Mouse (Mus musculus): ENCODE measurements around the gene Tulp1.
A peak's percentile ranks its signal among the peaks of the same experiment; 100 is the strongest.
"Not testable (repeated sequence)": the region's sequence is repeated elsewhere in the genome, so short reads cannot be mapped to it uniquely, and the experiment has no call there.

The Tulp1 gene

DNA sequence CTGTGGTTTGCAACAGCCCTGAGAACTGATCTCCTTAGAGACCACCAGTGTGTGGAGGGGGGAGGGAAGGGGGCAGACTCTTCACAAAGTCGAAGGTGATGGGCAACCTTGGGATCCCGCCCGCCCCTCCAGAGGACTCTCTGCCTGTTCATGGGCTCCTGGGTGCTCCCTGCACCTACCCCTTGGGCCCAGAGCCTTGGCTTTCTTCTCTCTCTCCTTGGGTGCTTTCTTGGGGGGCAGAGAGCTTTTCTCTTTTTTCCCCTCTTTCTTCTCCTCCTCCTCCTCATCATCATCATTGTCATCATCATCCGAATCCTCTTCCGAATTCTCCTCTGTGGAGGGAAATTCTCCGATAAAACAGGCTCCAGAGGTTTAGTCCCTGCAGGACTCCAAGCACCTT, 1.5 kb downstream of the Tulp1 start:
- no peak for DNase-seq

DNA sequence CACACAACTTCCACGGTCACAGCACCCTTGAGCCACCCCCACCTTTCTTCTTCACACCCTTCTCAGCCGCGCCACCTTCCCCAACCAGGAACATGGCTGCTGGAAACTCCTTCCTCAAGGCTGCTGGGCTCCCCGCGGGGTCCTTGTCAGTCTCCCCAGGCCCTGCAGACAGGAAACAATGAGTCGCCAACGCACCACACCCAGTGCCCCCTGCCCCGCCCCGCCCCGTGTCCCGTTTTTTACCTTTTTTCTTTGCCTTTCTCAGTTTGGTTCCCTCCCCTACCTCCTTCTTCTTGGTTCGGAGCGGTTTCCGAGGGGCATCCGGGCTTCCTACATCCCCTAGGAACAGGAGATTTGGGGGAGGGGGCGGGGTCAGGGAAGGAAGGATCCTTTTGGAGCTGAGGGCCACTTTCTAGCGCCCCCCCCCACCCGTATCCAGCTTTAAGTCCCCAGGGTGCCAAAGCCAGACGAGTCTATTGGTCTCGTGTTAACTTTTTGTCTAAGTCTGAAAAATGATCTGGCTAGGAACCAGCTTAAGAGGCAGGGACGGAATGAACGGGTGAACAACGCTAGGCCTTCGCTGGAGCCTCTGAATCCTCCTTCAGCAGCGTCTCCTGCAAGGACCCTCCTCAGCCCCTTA, 2.2 kb downstream of the Tulp1 start:
- no peak for DNase-seq

DNA sequence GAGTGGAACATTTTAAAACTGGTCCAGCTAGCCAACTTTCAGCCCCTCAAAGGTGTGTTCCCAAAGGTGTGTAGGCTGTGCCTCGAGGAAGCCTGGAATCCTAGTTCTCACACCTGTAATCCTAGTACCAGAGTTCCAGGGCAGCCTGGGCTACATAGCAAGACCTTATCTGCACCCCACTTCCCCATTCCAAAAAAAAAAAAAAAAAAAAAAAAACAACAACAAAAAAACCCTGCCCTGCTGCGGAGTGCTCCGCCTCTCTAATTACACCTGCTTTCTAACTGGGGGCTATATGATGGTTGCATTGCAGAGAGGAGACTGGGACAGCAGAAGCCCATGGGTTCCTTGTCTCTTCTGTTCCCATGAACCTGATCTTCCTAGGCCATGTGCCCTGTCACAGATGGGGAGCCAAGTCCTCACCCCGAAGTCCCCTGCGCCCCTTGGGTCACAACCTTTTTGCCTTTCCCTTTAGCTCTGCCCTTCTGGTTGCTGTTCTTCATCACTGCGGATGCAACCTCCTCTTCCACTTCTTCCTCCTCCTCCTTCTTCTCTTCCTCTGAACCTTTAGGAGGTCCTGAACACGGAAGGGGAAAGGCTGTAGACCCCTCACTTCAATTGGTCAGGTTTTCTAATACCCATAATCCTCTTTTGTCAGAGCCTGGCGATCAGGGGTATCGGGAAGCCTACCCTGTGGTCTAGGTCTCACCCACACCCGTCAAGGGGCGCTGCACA, 2.9 kb downstream of the Tulp1 start:
- DNase-seq, result no peak

DNA sequence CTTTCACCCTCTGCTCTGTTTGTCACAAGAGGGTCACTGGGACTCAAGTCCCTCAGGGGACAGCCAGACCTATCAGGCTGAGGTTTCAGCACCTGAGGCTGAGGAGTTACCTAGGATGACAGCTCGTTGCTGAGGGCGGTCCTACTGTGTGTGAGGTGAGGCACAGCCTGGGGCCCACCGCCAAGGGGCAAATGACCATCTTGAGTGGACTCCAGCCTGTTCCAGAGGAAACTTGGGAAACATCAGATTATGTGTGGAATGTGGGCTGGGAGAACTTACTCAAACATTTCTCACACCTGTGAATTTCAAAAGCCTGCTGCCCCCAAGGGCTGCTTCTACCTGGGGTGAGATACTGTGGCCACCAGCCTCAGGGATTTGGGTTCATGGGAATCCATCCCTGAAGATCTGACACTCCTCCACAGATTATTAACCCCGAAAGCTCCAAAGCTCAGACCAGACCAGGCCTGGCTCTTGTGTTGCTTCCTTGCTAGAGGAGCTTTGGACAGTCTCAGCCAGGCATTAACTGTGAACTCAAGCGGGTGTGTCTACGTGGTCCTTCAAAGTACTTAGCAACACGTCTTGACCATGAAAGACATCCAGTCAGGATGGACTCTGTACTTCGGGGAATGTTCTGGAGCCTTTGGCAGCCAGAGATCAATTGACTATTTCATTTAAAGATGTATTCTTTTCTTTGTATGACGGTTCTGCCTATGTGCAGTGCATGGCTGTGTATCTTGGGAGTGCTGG, 4.3 kb downstream of the Tulp1 start:
- DNase-seq, result no peak

DNA sequence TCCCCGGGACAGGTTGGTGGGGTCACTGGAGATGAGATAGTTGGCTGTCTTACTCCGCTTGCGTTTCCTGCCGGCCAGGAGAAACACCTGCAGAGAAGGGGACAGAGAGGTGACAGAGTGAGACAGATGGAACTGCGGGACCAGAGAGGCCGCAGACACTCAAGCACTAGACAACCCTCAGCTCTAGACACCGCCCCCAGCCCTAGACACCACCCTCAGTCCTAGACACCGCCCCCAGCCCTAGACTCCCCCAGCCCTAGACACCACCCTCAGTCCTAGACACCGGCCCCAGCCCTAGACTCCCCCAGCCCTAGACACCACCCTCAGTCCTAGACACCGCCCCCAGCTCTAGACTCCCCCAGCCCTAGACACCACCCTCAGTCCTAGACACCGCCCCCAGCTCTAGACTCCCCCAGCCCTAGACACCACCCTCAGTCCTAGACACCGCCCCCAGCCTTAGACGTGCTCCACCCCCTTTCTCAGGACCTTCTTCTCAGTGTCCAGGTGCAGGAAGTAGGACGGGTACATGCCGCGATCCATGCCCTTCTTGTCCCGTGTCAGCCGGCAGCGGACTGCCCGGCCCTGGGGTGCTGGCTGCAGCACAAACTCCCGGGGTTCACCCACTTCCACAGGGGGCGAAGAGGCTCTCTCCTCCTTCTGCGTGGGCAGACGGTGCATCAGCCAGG, 6.3 kb downstream of the Tulp1 start:
- not testable (repeated sequence) for DNase-seq

DNA sequence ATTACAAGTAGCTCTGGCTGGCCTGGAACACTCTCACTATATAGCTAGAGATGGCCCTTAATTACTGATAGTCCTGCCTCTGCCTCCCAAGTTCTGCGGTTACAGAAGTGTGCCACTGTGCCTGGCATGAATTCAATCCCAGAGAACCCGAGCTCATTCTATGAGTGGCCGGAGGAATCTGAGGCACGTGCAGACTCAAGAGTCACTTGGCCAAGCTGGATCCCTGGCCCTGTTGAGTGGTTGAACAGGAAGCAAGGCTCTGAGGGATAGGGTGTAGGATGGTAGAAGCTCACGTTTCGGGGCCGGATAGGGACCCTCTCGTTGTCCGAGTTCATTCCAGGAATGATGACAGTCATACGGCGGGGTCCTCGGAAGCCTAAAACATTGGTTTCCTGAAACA, 9.2 kb downstream of the Tulp1 start:
- DNase-seq, result no peak

DNA sequence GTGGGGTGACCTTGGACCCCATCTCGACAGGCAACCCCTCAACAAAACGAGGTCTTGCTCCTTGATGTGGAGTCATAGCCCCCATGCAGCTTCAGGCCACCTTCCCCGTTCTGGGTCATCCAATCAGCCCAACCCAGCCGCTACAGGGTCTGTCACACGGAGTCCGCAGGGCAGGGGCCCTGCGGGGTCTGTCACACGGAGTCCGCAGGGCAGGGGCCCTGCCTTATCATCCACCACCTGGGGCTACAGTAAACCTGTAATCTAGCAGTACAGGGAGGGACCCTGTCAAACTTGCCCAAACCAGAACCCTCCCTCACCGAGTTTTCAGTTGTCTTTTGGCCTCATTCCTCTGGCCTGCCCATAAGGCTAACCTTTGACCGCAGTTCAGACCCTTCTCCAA, 13.0 kb downstream of the Tulp1 start:
- no peak for DNase-seq

DNA sequence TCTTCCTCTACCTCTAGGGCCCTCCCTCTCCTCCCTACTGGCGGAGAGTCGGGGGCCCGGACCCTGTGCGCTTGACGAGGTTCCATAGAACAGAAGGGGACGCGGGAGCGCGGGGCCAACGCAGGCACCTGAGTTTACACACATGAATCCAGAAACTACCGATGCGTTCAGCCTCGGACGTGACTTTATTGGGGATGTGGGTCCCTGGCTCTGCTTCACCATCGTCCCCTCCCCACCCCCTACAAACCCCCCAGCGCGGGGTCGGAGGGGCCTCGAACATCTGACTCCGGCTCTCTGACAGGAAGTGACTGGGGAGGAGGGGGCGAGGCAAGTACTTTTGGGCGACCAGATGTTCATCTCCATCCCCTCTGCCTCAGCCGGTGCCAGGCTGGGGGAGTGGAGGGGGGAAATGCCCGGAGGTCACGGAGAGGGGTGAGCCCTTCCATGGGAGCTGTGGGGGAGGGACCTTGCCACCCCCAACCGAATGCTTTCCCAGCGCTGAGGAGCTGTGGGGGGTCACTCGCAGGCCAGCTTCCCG, 13.6 kb downstream of the Tulp1 start:
- peak; percentile 47 for DNase-seq

DNA sequence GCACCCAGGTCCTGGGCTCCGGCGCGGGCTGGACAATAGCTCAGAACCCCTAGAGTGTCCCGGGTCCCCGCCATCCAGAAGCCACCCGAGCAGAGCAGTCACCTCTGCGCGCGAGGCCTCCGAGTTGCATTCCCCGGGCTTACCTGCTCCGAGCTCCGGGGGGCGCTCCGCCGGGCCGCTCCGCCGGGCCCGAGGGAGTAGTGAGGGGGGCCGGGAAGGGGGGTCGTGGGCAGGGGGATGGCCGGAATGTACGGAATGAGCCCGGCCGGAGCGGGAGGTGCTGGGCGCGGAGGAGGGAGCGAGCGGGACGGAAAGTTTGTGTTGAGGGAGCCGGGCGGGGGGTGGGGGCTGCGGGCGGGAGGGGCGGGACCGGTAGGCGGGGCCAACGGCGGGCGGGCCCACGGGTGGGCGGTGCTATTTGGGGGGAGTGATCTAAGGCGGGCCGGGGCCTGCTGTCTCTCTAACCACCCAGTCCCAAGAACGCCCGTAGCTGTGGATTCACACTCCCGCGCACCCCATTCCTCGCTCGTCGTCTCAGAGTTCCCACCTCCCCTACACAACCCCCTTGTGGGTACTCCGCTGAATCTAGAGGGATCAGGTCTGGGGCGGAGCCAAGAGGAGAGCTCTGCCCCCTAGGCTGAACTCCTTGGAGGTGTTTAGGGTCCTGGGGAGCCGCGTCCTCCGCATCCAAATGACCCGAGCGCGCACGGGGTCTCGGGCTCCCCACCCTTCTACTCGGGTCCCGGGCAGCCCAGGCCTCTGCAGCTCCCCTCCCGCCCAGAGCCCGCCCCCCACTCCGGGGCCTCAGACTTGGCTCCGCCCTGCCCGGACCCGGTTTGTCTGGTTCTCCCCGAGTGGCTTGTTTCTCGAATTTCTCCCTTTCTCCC, 14.3 kb downstream of the Tulp1 start, which contains the start of gene Tead3:
Gene Tead3 (minus strand): TSS at position 352 of the 887 bp plus-strand sequence.
- DNase-seq, result peak; percentile 83

DNA sequence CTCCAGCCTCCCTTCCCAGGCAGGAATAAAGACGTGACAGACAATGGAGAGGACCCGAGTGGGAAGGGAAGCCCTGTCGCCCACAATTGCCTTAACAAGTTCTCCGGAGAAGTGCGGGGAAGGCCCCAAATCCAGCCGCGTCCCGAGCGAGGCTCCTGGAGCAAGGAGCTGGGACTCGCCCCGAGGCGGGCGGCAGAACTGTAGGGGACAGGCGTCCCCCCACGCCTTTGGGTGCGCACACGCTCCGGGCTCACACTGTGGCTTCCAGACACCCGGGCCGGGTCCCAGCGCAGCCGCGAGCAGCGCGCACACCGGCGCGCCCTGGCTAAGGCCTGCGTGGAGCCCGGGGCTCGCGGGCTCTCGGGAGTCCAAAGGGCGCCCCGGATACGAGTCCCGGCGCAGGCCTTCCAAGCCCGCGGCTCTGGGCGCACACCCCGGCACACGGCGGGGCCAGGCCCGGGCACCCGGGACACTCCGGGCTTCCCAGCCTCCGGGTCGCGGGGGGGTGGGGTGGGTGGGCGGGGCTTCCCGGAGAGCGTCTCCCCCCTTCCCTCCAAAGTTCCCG, 15.0 kb downstream of the Tulp1 start:
- no peak for DNase-seq

DNA sequence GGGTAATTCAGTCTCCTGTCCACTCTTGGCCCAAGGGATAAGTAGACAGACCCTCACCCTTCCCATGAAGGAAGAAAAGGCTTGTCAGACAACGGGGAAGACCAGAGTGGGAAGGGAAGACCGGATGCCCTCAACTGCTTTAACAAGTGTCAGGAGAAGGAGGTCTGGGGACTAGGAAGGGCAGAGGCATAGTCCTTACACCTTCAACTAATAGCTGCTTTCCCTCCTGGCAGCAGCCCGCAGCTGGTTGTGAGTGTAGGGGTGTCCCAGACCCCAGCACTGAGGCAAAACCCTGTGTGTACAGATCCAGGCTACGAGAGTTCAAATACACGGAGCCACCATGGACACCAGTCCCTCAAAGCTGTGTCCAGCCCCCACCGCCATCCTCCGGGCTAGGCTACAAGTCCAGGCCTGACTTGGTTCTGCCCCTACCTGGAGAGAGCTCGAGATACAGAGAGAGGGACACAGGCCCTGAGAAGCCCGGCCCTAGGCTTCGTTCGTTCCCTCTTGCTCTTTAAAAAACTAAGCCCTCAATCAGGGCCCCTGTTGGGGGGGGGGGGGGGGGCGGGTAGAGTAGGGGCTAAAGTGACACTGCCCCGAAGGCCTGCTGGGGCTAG, 15.7 kb downstream of the Tulp1 start:
- DNase-seq, result no peak

DNA sequence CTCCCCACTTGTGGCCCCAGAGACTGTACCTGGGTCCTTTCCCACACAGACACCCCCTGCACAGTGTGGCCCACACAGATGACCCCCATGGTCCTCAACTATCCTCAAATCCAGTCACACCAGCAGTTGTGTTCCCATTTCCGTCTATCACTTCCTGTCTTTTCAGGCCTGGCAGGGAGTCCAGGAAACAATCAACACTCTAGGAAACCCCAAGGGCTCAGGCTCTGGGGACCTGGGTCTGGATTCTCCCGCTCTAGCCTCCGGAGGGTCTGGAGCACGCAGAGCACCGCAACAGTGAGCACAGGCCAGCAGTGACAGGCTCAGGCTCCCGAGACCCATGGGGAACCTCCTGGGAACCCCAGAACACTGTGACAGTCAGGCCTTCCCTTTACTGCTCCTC, 16.8 kb downstream of the Tulp1 start:
- DNase-seq, result no peak

DNA sequence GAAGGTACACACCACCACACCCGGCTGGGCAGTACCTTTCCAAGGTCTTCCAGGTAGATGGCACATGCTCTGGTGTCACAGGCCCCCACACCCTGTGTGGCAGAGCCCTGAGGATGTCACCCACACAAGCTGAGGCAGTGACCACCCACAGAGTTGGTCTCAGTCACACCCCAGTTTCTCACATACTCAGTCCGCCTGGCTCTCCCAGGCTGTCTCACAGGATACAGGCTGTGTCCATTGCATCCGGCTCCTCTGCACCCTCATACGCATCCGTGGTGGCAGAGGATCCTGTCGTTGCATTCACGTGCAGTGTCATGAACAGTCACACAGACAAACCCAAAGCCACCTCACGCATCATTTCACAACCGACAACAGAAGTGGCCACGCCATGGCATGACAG, 17.7 kb downstream of the Tulp1 start:
- DNase-seq, result no peak

DNA sequence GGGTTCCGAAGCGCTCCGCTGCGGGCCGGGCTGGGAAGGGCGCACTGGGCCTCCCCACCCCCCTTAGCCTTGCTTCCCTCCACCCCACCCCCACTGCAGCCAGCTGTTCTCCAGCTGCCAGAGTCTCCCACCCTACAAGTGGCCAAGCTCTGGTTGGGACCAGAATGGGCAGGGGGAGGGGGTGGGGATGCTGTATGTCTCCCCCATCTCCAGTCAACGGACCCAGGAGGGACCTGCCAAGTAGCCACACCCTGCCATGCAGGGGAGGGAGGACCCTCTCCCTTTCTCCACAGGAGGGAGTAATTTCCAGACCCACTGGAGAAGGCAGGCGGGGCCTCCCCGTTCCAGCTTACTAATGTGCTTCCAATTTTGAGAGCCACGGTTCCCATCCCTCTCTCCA, 19.1 kb downstream of the Tulp1 start:
- no peak for DNase-seq

DNA sequence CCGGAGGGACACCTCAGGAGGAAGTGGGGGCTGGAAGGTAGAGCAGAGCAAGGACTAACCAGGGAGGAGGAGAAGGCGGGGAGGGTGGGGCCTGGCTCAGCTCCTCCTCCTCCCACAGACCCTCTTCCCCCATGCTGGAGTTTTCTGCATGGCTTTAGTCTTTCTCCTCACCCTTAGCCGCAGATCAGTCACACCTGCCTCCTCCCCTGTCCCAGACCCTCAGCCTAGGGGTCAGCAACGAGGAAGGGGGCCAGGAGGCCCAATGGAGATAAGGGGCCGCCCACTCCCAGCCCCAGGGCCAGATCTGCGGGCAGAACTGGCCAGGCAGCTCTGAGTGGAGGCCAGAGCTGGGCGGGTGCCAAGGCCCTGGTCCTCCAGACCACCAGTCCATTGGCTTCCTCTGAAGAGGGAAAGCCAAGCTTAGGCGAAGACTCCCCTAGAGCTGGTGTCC, 19.7 kb downstream of the Tulp1 start:
- no peak for DNase-seq

DNA sequence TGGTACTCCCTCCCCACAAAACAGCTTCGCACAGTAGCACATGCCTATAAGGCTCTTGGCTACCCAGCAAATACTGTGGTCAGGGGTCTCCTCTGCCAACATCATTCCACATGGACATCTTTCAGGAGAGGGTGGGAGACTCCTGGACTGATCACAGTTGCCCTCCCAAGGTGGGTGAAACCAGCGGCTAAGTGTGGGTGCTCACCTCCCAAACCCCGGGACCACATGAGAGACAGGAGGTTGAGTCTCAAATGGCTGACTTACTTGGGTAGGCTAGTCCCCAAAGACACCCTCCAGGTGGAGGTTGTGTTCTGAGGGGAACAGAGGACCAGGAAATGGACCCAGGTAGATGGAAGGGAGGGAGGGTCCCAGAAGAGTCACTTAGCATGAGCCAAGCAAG, 20.4 kb downstream of the Tulp1 start:
- no peak for DNase-seq

DNA sequence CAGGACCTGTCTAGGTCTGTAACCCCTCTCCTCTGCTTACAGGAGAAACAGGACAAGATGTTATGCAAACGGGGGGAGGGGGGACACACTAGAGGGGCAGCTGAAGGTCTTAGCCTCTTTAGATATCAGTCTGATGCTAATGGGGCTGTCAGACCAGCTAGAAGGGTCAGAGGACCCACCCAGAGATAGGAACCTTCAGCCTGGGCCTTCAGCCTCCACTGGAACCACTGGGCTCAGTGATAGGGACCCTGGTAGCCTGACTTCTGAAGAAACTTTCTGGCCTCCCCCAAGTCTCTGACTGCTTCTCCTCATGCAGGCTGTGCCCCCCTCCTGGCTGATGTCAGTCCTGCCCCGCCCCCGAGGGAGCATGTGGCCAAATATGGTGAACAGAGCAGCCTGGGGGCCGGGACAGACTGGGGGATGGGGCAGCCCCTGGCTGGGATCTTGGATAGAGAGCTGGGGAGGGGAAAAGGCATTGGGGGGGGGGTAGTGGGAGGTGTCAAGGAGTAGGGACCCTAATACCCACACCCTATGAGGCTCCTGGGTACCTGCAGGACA, 20.9 kb downstream of the Tulp1 start:
- DNase-seq, result no peak

DNA sequence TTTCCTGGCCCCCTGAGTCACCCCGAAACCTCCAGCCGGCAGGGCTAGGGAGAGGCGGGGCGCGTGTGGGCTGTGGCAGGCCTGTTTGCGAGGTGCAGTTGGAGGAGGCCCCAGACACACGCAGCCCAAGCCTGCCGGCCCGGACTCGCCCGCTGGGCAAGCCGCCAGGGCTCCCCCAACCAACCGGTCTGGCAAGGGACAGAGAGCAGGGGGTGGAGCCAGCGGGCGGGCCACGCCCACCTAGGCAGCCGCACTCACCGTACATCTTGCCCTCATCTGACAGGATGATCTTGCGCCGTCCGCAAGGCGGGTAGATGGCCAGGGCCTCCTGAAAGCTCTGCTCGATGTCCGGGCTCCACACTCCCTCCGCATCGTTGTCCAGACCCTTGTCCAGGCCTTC, 23.9 kb downstream of the Tulp1 start:
- DNase-seq, result peak; percentile 24

DNA sequence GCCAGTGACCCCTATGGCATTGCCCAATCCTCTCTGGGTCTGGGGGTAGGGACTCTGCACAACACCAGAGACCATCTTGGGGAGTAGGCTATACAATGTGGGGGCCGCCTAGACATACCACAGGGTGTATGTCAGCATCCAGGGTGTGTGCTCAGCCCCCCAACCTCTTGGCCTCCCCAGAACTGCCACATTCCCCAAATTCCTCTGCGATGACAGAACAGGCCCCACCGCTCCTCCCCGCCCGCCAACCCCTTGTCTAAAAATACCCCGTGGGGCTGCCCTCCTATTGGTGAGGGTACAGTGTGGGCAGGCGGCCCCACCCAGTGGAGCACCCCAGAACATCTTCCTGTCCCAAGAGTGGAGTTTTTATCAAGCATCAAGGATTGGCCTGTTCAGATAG, 24.4 kb downstream of the Tulp1 start:
- DNase-seq, result no peak

DNA sequence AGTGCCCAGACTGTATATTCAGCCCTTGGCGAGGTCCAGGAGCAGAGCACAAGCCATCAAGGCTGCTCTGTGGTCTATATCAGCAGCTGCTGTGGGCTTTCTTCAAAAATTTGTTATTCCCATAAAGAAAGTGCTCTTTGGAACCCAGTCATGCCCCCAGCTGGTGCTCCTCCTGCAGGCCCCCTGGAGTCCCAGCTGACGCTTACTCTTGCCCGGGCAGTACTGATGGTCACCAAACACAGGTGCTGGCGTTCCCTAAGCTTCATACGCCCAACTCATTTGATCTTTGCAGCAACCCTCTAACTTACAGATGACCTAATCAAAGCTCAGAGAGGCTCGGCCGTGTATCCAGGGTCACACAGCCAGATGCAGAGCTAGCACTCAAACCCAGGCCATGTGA, 27.5 kb downstream of the Tulp1 start:
- DNase-seq, result no peak

DNA sequence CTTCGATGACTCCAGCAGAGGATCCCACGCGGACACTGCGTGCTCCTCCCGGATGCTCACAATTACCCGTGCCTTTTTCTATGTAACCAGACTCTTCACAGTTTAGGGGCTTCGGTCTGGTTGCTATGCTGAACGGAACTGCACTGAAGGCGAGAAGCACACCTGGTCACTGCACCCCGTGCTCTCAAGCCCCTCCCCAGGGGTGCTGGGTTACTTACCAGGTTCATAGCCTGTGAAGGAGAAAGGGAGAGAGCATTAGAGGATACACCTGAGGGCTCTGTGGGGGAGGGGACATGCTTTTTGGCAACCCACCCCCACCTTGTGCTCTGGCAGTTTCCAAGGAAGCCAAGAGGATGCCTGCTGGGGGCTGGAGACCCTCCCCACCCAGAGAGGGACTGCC, 29.8 kb downstream of the Tulp1 start:
- DNase-seq, result no peak

All from thymus, postnatal 25 days (tissue).